Mouse (Mus musculus) brain, embryonic 14.5 days (tissue): ENCODE measurements at regions not wholly inside any gene's neighbourhood (a gene's known extent, or its start where the extent isn't known, plus 50 kb on each side); places are given as distances from the start of the nearest gene placed in this dataset.

Experiments
- CTCF ChIP-seq: fragments of 200-500 bp; IDR thresholded peaks from 2 replicates; pipeline ENCODE4 v1.5.1; 2012; ENCODE audit warnings: inconsistent platforms, mild to moderate bottlenecking, moderate library complexity, borderline replicate concordance; ENCODE audit not compliant: insufficient read depth, insufficient read length; ENCODE audit errors: extremely low read depth
- POLR2A ChIP-seq: fragments of 200-500 bp; IDR thresholded peaks from 2 replicates; pipeline ENCODE4 v1.6.1; 2012; ENCODE audit warnings: mild to moderate bottlenecking, inconsistent platforms, borderline replicate concordance; ENCODE audit not compliant: poor library complexity, insufficient read depth, insufficient read length, severe bottlenecking; ENCODE audit errors: extremely low read depth

DNA sequence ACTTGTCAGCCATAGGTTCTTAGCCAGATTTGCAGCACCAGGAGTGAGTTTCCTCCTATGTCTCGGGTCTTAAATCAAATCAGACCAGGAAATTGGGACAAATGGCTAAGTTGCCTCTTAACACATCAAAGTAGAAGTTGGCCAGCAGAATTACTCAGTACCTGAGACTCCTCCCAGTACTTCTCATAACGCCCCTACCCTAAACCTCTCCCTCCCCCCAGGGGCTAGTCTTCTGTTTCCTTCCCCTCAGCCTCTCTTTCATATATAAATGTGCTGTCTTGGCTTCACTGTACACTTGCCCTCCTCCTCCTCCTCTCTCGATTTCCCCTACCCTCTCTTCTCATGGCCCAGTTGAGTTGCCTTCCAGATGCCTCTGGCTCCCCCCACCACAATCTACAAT, 79.9 kb upstream of the Sox13 start:
- no peak for TF ChIP-seq POLR2A
- no peak for TF ChIP-seq CTCF
